Mouse (Mus musculus) midbrain, embryonic 10.5 days (tissue): ENCODE results near the gene Fcgr1. TPM values are rescaled to one million over a fixed set of nuclear protein-coding genes. Genes with fewer than 3 reads are reported as not detected.
"Not testable (repeated sequence)": the region's sequence is repeated elsewhere in the genome, so short reads cannot be mapped to it uniquely, and the experiment has no call there.

Source experiments
- DNase-seq: peaks from one replicate; pipeline ENCODE4 v3.0.0-alpha.2; 2017; ENCODE audit warnings: low spot score
- H3K27ac ChIP-seq: fragments of 300-500 bp; sonication (generic); replicated peaks from 2 replicates; pipeline ENCODE4 v1.5.1; 2016; ENCODE audit warnings: mild to moderate bottlenecking
- H3K27me3 ChIP-seq: fragments of 300-500 bp; sonication (generic); 2 replicates; pipeline ENCODE4 v1.6.1; 2016; ENCODE audit warnings: low read depth, mild to moderate bottlenecking; ENCODE audit not compliant: poor library complexity, severe bottlenecking
- H3K36me3 ChIP-seq: fragments of 300-500 bp; sonication (generic); 2 replicates; pipeline ENCODE4 v1.6.1; 2016; ENCODE audit warnings: mild to moderate bottlenecking, moderate library complexity
- H3K4me1 ChIP-seq: fragments of 300-500 bp; sonication (generic); 2 replicates; pipeline ENCODE4 v1.6.1; 2016
- H3K4me3 ChIP-seq: fragments of 300-500 bp; sonication (generic); 2 replicates; pipeline ENCODE4 v1.5.1; 2016; ENCODE audit warnings: mild to moderate bottlenecking, moderate library complexity
- H3K9me3 ChIP-seq: fragments of 300-500 bp; sonication (generic); replicated peaks from 2 replicates; pipeline ENCODE4 v1.6.1; 2016; ENCODE audit warnings: mild to moderate bottlenecking
- WGBS: fragments of 180-500 bp; shearing (Covaris S2); methylation state at CpG from one replicate; pipeline ENCODE4 v1.1.7; 2016; 5-methylcytosine and 5-hydroxymethylcytosine counted together
- polyA plus RNA-seq: library from polyadenylated mRNA; unstranded; fragments of >200 nt; fragmentation: Nextera tagmentation; extraction: Ambion mirVana; gene quantifications from 2 replicates; pipeline ENCODE4 v1.2.1, GENCODE M21; 2016

Fcgr1 gene
- polyA plus RNA-seq, 1 experiment from 2014 or later, result 1.8 TPM

DNA sequence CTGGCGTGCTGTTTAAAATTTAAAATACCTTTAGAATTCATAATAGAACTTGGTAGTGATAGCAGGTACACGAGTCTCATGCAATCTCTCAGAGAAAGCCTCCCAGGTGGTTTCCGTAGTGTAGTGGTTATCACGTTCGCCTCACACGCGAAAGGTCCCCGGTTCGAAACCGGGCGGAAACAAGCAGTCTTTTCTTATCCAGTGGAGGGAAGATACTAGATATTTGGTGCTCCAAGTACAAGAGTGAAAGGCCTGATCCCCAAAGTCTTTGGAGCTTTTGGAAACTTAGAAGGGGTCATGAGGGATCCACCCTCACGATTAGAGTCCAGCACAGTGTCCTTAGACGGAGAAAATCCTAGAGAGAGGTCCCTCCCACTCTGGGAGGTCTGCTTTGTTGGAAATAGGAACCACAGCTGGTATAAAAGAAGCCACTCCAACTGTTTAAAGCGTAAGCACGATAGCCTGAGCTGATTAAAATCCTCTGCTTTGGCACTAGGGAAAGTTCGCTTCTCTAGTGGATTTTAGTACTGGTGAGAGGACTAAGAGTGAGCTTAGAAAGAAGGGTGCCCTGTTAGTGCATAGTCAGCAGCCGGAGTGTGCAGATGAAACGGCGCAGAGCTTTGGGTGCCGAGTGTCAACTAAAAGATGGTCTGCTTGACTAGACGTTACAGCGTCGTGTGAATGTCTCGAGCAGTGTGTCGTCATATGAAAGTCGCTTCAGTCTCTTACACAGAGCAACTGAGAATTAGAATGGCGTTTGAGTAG, 39.0 kb upstream of the Fcgr1 start:
- DNase-seq, result peak; percentile 71
- WGBS, result 2% methylated on average over 27 of the region's 27 CpGs
- no peak overlapping the region for H3K27ac ChIP-seq
- H3K4me3 ChIP-seq, result peak overlapping the region; percentile 47
- peaks cover 27% of the 10 kb centered on the region for H3K4me1 ChIP-seq
- no peaks in the 10 kb centered on the region for H3K36me3 ChIP-seq
- no peaks in the 10 kb centered on the region for H3K9me3 ChIP-seq
- peaks cover 93% of the 10 kb centered on the region for H3K27me3 ChIP-seq

DNA sequence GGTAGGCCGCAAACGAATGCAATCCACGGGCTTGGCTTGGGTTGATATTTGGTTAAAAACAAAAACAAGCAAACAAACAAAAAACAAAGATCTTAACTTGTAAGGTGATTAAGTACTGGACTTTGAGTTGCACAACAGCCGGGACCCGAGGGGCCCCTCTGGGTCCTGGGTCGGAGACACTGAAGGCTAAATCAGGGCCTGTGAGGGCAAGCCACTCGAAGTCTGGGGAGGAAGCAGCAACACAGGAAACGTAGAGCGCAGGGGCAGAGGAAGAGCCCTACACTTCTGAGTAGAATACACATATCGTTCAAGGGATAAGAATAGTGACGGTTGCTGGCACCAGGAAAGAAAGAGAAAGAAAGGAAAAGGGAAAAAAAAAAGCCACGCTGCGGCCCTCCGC, 38.2 kb upstream of the Fcgr1 start:
- peaks cover 85% of the 10 kb centered on the region for H3K27me3 ChIP-seq
- no peak for DNase-seq
- peak overlapping the region; percentile 47 for H3K4me3 ChIP-seq
- WGBS, result 18% methylated on average over 14 of the region's 14 CpGs
- no peaks in the 10 kb centered on the region for H3K36me3 ChIP-seq
- no peaks in the 10 kb centered on the region for H3K9me3 ChIP-seq
- peaks cover 34% of the 10 kb centered on the region for H3K4me1 ChIP-seq
- H3K27ac ChIP-seq, result no peak overlapping the region

DNA sequence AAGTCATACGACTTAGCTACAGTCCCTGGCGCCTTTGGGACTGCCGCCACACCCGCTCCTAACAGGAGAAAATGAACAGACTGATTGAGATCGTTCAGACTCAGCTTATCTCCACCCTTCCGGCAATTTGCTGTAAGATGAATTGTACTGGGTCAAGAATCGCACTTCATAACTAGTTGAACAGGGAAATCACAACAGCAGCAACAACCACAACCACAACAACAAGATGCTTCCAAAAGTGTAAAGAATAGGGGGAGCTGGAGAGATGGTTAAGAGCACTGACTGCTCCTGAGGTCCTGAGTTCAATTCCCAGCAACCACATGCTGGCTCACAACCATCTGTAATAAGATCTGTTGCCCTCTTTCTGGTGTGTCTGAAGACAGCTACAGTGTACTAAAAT, 37.7 kb upstream of the Fcgr1 start:
- Histone ChIP-seq H3K9me3 (no peaks in the 10 kb centered on the region), H3K27me3 (peaks cover 83% of the 10 kb centered on the region), H3K27ac (no peak overlapping the region), H3K4me3 (no peak overlapping the region), H3K4me1 (peaks cover 34% of the 10 kb centered on the region), H3K36me3 (no peaks in the 10 kb centered on the region)
- WGBS, result 79% methylated on average over 7 of the region's 7 CpGs
- no peak for DNase-seq

DNA sequence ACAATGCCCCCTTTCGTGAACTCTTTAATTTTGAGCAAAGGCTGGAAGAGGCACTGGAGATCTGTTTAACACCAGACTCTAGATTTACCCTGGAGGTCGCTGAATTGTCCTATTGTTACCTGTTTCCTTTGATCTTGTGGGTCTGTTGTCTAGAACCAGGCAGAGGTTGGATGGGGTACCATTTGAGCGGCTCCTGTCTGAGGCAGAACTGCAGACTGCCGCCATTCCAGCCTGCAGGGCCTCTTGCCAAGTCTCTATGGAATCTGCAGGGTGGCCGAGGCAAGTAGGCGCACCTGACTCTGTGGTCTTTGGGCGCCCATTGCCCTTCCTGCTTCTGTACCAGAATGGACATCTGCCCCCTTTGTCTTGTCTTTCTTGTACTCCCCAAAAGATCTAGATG, 36.8 kb upstream of the Fcgr1 start:
- WGBS, result 73% methylated on average over 7 of the region's 7 CpGs
- DNase-seq, result no peak
- Histone ChIP-seq H3K27ac (no peak overlapping the region), H3K4me1 (peaks cover 34% of the 10 kb centered on the region), H3K4me3 (0 out of 2 replicates have a peak overlapping the region, but pooled peaks have one; percentile 1), H3K27me3 (peaks cover 83% of the 10 kb centered on the region), H3K36me3 (no peaks in the 10 kb centered on the region), H3K9me3 (no peaks in the 10 kb centered on the region)

DNA sequence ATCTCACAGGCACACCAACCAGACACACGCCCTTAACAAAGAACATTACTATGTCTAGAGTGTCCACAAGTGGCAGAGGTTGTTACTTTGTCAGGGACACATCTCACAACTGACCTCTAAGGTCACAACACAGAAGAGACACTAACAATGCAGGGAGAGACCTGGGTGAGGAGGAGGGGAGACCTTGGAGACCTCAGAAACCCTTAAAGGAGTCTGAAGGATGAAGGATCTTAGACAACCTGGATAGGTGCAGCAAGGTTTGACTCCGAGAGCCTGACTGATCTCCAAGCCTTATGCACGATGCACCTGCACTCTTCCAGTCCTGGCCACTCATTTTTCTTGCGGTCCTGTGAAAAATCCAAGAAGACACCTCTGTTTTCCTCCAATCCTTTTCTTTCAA, 36.4 kb upstream of the Fcgr1 start:
- no peak overlapping the region for H3K4me3 ChIP-seq
- peaks cover 83% of the 10 kb centered on the region for H3K27me3 ChIP-seq
- H3K9me3 ChIP-seq, result no peaks in the 10 kb centered on the region
- WGBS, result 88% methylated on average over 4 of the region's 4 CpGs
- no peak overlapping the region for H3K27ac ChIP-seq
- DNase-seq, result no peak
- peaks cover 34% of the 10 kb centered on the region for H3K4me1 ChIP-seq
- H3K36me3 ChIP-seq, result no peaks in the 10 kb centered on the region

DNA sequence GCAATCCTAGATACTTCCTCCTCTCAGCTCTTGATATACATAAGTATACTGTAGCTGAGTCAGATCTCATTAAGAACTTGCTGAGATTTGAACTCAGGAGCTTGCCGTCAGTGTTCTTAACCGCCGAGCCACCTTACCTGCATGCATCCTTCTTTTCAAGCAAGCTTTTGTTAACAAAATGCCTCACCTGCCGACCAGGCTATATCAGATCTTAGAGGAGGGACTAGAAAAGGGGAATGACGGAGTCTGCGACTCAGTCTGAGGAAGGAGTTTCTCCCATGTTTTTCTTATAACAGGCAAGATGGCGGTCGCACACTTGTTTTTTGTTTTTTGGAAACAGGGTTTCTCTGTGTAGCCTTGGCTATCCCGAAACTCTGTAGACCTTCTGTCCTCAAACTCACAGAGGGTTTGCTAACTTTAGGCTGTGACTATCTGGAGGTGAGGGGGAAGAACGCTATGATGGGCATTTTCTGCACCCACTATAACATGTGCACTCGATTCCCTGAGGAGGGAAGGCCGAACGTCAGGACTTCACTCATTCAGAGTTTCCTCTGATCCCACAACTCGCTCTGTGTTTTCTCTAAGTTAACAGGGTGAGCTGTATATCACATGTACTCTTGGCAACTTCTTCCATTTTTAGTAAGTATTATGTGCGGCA, 35.1 kb upstream of the Fcgr1 start:
- peaks cover 76% of the 10 kb centered on the region for H3K27me3 ChIP-seq
- no peak overlapping the region for H3K27ac ChIP-seq
- H3K9me3 ChIP-seq, result no peaks in the 10 kb centered on the region
- DNase-seq, result peak; percentile 64
- peak overlapping the region; percentile 57 for H3K4me3 ChIP-seq
- no peaks in the 10 kb centered on the region for H3K36me3 ChIP-seq
- WGBS, result 18% methylated on average over 15 of the region's 15 CpGs
- peaks cover 27% of the 10 kb centered on the region for H3K4me1 ChIP-seq

DNA sequence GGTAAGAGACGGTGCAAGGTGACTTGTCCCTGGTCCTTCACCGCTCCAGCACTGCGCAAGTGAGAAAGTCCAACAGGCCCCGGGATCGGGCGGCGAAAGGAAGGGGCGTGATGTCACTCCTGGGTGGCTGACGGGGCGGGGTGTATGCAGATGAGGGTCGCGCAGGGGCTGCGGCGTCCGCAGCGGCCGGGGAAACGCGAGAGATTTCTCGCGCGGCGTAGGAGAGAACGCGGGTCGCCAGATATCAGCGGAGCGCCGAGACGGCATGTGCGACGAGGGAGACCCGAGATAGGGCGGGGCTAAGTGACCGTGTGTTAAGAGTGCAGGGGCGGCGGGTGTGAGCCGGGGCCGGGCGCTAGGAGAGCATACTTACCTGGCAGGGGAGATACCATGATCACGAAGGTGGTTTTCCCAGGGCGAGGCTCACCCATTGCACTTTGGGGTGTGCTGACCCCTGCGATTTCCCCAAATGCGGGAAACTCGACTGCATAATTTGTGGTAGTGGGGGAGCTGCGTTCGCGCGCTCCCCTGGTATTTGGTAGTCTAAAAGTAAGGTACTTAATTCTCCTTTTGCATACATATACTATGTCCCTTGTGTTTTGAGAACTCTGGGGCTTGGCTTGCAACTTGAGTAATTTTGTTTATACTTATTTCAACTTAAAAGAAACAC, 34.4 kb upstream of the Fcgr1 start:
- Histone ChIP-seq H3K27me3 (peaks cover 70% of the 10 kb centered on the region), H3K4me3 (peak overlapping the region; percentile 57), H3K27ac (peak overlapping the region; percentile 89), H3K4me1 (peaks cover 20% of the 10 kb centered on the region)
- H3K36me3 ChIP-seq, H3K9me3 ChIP-seq: not testable (repeated sequence)
- peak; percentile 70 for DNase-seq
- WGBS, result under 1% methylated on average over 49 of the region's 49 CpGs

DNA sequence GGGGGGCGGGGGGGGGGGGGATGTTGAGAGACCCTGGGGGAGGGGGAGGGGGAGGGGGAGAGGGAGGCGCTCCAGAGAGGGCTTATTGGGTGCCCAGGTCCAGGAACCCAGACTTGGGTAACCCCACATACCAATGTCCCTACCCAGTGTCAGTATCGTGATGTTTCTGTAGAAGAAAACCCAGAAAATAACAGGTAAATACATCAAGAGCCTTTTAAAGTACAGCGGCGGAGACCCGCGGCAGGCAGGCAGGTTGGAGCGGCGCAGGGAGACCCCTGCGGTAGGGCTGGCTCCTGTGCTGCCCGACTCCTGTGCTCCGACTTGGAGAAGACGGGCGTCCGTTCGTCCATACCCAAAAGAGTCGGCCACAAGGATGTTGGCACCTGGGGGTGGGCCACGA, 33.9 kb upstream of the Fcgr1 start:
- Histone ChIP-seq H3K4me1 (peaks cover 15% of the 10 kb centered on the region), H3K27me3 (peaks cover 64% of the 10 kb centered on the region), H3K9me3 (no peaks in the 10 kb centered on the region), H3K4me3 (peak overlapping the region; percentile 57), H3K27ac (0 out of 2 replicates have a peak overlapping the region, but pooled peaks have one; percentile 28), H3K36me3 (no peaks in the 10 kb centered on the region)
- 1% methylated on average over 17 of the region's 18 CpGs for WGBS
- peak; percentile 49 for DNase-seq

DNA sequence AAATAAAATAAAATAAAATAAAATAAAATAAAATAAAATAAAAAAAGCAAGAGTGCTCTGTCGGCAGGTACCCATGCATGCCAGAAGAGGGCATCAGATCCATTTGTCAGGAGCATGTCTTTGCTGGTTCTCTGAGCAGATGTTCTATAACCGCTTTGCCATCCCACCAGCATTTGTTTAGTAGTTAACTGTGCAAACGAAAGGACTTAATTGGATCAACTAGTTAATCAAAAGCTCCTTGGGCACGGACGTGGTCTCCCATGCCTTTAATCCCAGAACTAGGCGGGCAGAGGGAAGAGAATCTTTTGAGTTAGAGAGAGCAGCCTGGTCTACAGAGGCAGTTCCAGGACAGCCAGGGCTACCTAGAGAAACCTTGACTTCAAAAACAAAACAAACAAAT, 33.4 kb upstream of the Fcgr1 start:
- WGBS, result 2% methylated on average over 6 of the region's 6 CpGs
- Histone ChIP-seq H3K36me3 (no peaks in the 10 kb centered on the region), H3K27ac (no peak overlapping the region), H3K4me3 (peak overlapping the region; percentile 57), H3K27me3 (peaks cover 59% of the 10 kb centered on the region), H3K4me1 (peaks cover 13% of the 10 kb centered on the region), H3K9me3 (no peaks in the 10 kb centered on the region)
- peak; percentile 41 for DNase-seq

DNA sequence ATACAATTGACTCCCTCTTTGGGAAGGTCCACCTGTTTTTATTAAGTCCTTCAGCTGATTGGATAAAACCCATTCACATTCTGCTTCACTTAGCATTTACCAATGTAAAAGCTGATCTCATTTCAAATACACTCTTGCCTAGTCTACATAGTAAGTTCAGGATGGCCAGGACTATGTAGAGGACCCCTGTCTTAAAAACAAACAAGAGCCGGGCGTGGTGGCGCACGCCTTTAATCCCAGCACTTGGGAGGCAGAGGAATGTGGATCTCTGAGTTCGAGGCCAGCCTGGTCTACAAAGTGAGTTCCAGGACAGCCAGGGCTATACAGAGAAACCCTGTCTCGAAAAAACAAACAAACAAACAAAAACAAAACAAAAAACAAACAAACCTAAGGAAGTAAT, 30.0 kb upstream of the Fcgr1 start:
- Histone ChIP-seq H3K4me1 (peaks cover 12% of the 10 kb centered on the region), H3K27me3 (peaks cover 26% of the 10 kb centered on the region)
- not testable (repeated sequence) for DNase-seq, H3K9me3 ChIP-seq, H3K36me3 ChIP-seq, H3K27ac ChIP-seq, H3K4me3 ChIP-seq
- WGBS, result 64% methylated on average over 6 of the region's 6 CpGs

DNA sequence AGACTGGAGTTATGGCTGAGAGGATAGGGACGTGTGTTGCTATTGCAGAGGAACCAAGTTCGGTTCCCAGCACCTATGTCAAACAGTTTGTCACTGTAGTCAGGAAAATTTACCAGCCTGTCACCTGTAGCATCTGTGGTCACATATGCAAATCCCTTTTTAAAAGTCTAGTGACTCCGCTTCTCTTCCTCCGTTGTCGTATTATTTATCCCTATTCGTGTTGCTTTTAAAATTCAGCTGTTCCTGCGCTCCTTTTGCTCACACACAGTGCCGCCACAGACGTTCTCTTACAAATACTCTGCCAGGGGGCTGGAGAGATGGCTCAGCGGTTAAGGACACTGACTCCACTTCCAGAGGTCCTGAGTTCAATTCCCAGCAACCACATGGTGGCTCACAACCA, 28.8 kb upstream of the Fcgr1 start:
- H3K4me1 ChIP-seq, result peaks cover 11% of the 10 kb centered on the region
- WGBS, result 12% methylated on average over 10 of the region's 10 CpGs
- peaks cover 23% of the 10 kb centered on the region for H3K27me3 ChIP-seq
- no peak overlapping the region for H3K4me3 ChIP-seq
- no peak for DNase-seq
- no peaks in the 10 kb centered on the region for H3K36me3 ChIP-seq
- H3K27ac ChIP-seq, result no peak overlapping the region
- no peaks in the 10 kb centered on the region for H3K9me3 ChIP-seq

DNA sequence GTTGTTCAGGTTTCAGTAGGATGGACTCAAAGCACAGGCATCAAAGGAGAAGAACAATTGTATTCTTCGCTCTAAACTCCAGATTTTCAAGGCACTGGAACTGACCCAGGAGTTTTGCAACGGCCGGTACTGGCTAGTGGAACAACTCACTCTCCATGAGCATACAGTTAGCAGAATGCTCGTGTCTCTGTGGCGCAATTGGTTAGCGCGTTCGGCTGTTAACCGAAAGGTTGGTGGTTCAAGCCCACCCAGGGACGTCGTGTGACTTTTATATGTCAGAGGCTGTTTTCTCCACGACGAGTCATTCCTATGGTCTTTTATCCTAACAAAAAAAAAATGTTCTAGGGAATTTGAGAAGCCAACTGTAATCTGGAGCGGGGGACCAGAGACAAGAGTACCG, 28.1 kb upstream of the Fcgr1 start:
- Histone ChIP-seq H3K4me3 (peak overlapping the region; percentile 14; the same call in 1 of the 2 replicates), H3K9me3 (no peaks in the 10 kb centered on the region), H3K27ac (no peak overlapping the region), H3K36me3 (no peaks in the 10 kb centered on the region), H3K27me3 (peaks cover 23% of the 10 kb centered on the region), H3K4me1 (0 out of 2 replicates have a peak, but pooled peaks cover 5% of the 10 kb centered on the region)
- 15% methylated on average over 15 of the region's 15 CpGs for WGBS
- no peak for DNase-seq

DNA sequence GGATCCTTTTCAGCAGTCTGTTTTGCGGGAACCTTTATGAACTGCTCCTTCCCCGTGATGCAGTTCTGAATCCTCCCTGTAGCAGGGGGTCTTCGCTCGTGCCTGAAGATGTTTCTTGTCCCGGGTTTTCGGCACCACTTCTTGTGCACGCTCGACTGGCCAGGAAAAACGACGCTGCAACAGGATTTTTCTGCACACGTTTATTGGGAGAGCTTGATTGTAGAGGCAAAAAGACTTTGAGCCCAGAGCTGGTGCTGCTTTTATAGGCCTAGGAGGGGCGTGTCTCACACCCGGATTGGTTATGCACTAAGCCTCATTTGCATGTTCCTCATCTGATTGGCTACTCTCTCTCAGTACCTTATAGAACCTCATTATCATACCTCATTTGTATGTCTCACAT, 26.2 kb upstream of the Fcgr1 start:
- H3K4me3 ChIP-seq, H3K4me1 ChIP-seq, DNase-seq, H3K27me3 ChIP-seq, H3K36me3 ChIP-seq, H3K27ac ChIP-seq, H3K9me3 ChIP-seq: not testable (repeated sequence)
- WGBS, result 93% methylated on average over 12 of the region's 13 CpGs
